Mouse (Mus musculus): Measurements from ENCODE around the gene Gm28374. TPM values are rescaled to one million over a fixed set of nuclear protein-coding genes. Genes with fewer than 3 reads are reported as not detected.

Gene Gm28374
- polyA plus RNA-seq, 1 experiment from 2014 or later = 1.0 TPM

DNA sequence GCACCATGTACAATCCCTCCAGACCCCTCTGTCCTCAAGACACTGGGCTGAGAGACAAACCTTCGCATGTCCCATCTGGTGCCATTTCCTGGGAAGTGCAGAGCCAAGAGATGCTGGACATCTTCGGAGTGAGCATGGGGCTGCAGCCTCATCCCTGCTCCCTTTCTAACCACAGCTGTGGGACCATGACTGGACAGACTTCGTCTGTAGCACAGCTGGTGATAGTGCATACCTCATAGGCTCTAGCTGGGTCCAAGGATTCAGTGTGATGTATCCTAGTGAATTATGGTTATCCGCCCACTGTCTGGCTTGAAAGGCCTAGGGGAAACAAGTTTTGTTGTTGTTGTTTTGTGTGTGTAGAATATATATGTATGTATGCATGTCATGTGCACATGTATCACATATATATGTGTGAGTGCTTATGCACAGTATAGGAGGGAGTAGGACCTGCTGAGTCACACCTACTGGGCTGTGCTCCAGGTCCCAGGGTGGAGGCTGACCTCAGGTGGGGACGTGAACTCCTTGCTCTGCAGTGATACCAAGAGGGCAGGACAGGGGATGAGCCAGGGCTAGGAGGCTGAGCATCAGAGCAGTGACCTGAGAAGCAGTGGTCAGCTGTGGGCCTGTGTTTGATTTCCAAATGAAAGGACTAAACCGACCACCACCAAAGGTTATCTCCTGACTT is 20.3 kb upstream of the Gm28374 start:
- no peaks in the 10 kb centered on the region for H3K4me1 ChIP-seq (ENCODE audit: control insufficient read depth, insufficient read depth, low read length)
- 77% methylated on average over 6 of the region's 6 CpGs for WGBS
- H3K36me3 ChIP-seq (ENCODE audit: control insufficient read depth, insufficient read depth, low read length) = no peaks in the 10 kb centered on the region; the same call in 1 of the 2 replicates
- no peaks in the 10 kb centered on the region for H3K27me3 ChIP-seq (ENCODE audit: control insufficient read depth, insufficient read depth, low read length)
- no peak overlapping the region for H3K9ac ChIP-seq (replicated peaks; ENCODE audit: low read depth, low read length)
- no peak overlapping the region for H3K4me2 ChIP-seq (replicated peaks; ENCODE audit: low read depth, low read length)
- H3K4me3 ChIP-seq (ENCODE audit: low read depth, low read length) = no peak overlapping the region
- H3K27ac ChIP-seq (ENCODE audit: low read length) = no peak overlapping the region
- no peak for ATAC-seq (ENCODE audit: insufficient number of reproducible peaks, insufficient read depth, low FRiP score, low read depth)
- H3K9me3 ChIP-seq (ENCODE audit: control insufficient read depth, low read depth, low read length) = no peaks in the 10 kb centered on the region

DNA sequence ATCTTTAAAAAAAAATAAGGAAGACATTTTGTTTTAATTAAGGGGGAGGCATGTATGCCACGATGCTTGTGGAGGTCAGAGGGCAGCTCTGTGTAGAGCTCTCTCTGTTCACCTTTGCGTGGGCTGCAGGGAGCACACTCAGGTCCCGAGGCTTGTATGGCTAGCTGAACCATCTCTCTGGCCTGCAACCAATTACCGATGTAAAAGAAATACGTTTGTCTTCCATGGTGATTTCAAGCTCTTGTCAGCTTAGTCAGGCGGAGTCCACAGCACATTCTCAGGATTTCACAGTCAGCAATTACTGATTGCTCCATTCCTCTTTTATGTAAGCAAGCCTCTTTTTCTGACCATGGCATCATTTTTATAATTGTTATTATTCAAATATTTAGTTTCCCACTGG is 19.1 kb upstream of the Gm28374 start:
- no peaks in the 10 kb centered on the region for H3K9me3 ChIP-seq (ENCODE audit: control insufficient read depth, low read depth, low read length)
- H3K9ac ChIP-seq (replicated peaks; ENCODE audit: low read depth, low read length) = no peak overlapping the region
- no peaks in the 10 kb centered on the region for H3K4me1 ChIP-seq (ENCODE audit: control insufficient read depth, insufficient read depth, low read length)
- no peak for ATAC-seq (ENCODE audit: insufficient number of reproducible peaks, insufficient read depth, low FRiP score, low read depth)
- H3K27ac ChIP-seq (ENCODE audit: low read length) = no peak overlapping the region
- no peaks in the 10 kb centered on the region for H3K27me3 ChIP-seq (ENCODE audit: control insufficient read depth, insufficient read depth, low read length)
- WGBS = 54% methylated on average over 6 of the region's 6 CpGs
- H3K4me3 ChIP-seq (ENCODE audit: low read depth, low read length) = no peak overlapping the region
- no peaks in the 10 kb centered on the region; the same call in 1 of the 2 replicates for H3K36me3 ChIP-seq (ENCODE audit: control insufficient read depth, insufficient read depth, low read length)
- H3K4me2 ChIP-seq (replicated peaks; ENCODE audit: low read depth, low read length) = no peak overlapping the region

DNA sequence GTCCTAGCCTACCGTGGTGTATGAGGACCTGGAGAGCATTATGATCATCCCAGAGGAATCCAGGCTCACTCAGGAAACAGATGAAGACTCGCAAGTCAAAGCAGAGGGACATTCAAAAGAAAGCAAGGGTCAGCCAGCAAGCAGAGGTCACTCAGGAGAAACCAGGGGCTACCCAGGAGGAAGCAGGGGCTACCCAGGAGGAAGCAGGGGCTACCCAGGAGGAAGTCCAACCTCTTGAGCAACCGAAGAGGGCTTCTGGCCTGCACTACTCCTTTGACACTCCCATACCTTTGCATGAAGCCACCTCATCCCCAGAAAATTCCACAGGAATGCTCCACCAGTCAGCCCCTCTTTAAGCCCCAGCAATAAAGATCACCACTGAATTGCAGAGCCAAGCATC is 15.8 kb upstream of the Gm28374 start:
- no peaks in the 10 kb centered on the region for H3K9me3 ChIP-seq (ENCODE audit: control insufficient read depth, low read depth, low read length)
- no peak overlapping the region for H3K4me2 ChIP-seq (replicated peaks; ENCODE audit: low read depth, low read length)
- H3K27me3 ChIP-seq (ENCODE audit: control insufficient read depth, insufficient read depth, low read length) = no peaks in the 10 kb centered on the region
- H3K27ac ChIP-seq (ENCODE audit: low read length) = no peak overlapping the region
- no peak overlapping the region for H3K9ac ChIP-seq (replicated peaks; ENCODE audit: low read depth, low read length)
- H3K4me3 ChIP-seq (ENCODE audit: low read depth, low read length) = no peak overlapping the region
- WGBS = 82% methylated on average over 3 of the region's 3 CpGs
- ATAC-seq (ENCODE audit: insufficient number of reproducible peaks, insufficient read depth, low FRiP score, low read depth) = no peak
- H3K4me1 ChIP-seq (ENCODE audit: control insufficient read depth, insufficient read depth, low read length) = no peaks in the 10 kb centered on the region
- peaks cover 4% of the 10 kb centered on the region; the same call in 1 of the 2 replicates for H3K36me3 ChIP-seq (ENCODE audit: control insufficient read depth, insufficient read depth, low read length)

DNA sequence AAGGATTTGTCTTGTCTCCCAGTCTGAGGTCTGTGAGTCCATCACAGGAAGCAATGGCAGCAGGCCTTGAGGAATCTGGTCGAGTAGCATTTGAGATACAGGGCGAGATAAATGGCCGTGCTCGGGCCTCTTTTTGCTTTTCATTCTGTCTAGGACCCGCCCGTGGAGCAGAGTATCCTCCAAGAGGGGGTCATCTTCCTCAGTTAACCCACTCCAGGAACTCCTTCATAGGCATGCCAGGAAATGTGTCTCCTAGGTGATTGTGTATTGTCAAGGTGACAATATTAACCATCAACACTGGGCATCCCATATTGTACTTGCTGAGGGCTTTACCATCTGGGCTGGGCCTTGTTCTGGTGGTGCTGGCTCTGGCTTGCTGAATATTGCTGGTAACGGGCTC is 12.1 kb upstream of the Gm28374 start, which contains the start of gene AC131692.1:
Gene AC131692.1, plus strand, starts transcription at position 301 of the 400 bp plus-strand sequence.
- H3K27me3 ChIP-seq (ENCODE audit: control insufficient read depth, insufficient read depth, low read length) = no peaks in the 10 kb centered on the region
- H3K27ac ChIP-seq (ENCODE audit: low read length) = no peak within 1 kb of the TSS
- 81% methylated on average over 7 of the region's 7 CpGs for WGBS
- H3K4me2 ChIP-seq (replicated peaks; ENCODE audit: low read depth, low read length) = no peak within 1 kb of the TSS
- no peak within 1 kb of the TSS for H3K9ac ChIP-seq (replicated peaks; ENCODE audit: low read depth, low read length)
- H3K4me3 ChIP-seq (ENCODE audit: low read depth, low read length) = no peak within 1 kb of the TSS
- H3K36me3 ChIP-seq (ENCODE audit: control insufficient read depth, insufficient read depth, low read length) = peaks cover 27% of the 10 kb centered on the region
- no peaks in the 10 kb centered on the region for H3K4me1 ChIP-seq (ENCODE audit: control insufficient read depth, insufficient read depth, low read length)
- no peaks in the 10 kb centered on the region for H3K9me3 ChIP-seq (ENCODE audit: control insufficient read depth, low read depth, low read length)
- no peak for ATAC-seq (ENCODE audit: insufficient number of reproducible peaks, insufficient read depth, low FRiP score, low read depth)

DNA sequence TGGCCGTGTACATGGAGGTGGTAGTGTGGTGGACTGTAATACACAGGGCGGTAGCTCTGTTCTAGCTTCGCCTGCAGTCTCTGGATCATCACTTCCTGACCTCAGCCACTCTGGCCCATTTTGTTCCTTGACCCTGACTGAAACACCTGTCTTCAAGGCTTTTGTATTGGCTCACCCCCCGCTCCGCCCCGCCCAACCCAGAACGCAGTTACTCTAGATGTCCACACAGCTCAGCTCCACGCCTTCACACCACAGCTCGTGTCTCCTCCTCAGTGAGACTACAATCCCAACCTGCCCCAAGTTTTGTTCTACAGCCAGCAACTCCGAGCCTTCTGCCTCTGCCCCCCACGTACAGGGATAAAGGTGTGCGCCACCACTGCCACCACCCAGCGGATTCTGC is 6.8 kb upstream of the Gm28374 start:
- no peak for ATAC-seq (ENCODE audit: insufficient number of reproducible peaks, insufficient read depth, low FRiP score, low read depth)
- Histone ChIP-seq H3K27me3 (ENCODE audit: control insufficient read depth, insufficient read depth, low read length) (no peaks in the 10 kb centered on the region), H3K4me2 (replicated peaks; ENCODE audit: low read depth, low read length) (no peak overlapping the region), H3K27ac (ENCODE audit: low read length) (no peak overlapping the region), H3K9ac (replicated peaks; ENCODE audit: low read depth, low read length) (no peak overlapping the region), H3K9me3 (ENCODE audit: control insufficient read depth, low read depth, low read length) (no peaks in the 10 kb centered on the region), H3K4me3 (ENCODE audit: low read depth, low read length) (no peak overlapping the region), H3K4me1 (ENCODE audit: control insufficient read depth, insufficient read depth, low read length) (peaks cover 7% of the 10 kb centered on the region), H3K36me3 (ENCODE audit: control insufficient read depth, insufficient read depth, low read length) (peaks cover 35% of the 10 kb centered on the region)
- 92% methylated on average over 13 of the region's 13 CpGs for WGBS

DNA sequence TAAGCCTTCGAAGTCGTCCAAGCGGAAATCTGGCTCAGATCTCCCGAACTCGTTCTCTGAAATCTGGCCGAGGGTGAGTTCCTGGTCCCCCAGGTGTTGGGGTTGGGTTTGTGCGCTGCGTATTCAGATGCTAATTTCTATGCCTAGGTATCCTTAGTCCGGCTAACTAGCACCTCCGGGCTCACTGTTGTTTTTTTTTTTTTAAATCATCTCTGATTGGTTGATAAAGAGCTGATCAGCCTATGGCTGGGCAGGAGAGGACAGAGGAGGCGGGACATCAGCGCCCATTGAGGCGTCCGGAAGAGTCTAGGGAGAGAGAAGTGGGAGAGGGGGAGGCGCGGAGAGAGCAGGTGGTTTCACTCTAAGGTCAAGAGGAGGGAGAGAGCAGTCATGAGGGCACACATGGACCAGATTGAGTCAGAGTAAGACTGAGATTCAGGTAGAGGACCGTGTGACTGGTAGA is 3.4 kb upstream of the Gm28374 start:
- H3K4me2 ChIP-seq (replicated peaks; ENCODE audit: low read depth, low read length) = peak overlapping the region; percentile 54
- peak; percentile 79; the same call in 1 of the 2 replicates for ATAC-seq (ENCODE audit: insufficient number of reproducible peaks, insufficient read depth, low FRiP score, low read depth)
- H3K9ac ChIP-seq (replicated peaks; ENCODE audit: low read depth, low read length) = no peak overlapping the region; the same call in 1 of the 2 replicates
- WGBS = under 1% methylated on average over 17 of the region's 17 CpGs
- H3K36me3 ChIP-seq (ENCODE audit: control insufficient read depth, insufficient read depth, low read length) = peaks cover 36% of the 10 kb centered on the region
- peak overlapping the region; percentile 34; the same call in 1 of the 2 replicates for H3K27ac ChIP-seq (ENCODE audit: low read length)
- peaks cover 11% of the 10 kb centered on the region for H3K4me1 ChIP-seq (ENCODE audit: control insufficient read depth, insufficient read depth, low read length)
- peak overlapping the region; percentile 60 for H3K4me3 ChIP-seq (ENCODE audit: low read depth, low read length)
- H3K27me3 ChIP-seq (ENCODE audit: control insufficient read depth, insufficient read depth, low read length) = no peaks in the 10 kb centered on the region
- H3K9me3 ChIP-seq (ENCODE audit: control insufficient read depth, low read depth, low read length) = no peaks in the 10 kb centered on the region

DNA sequence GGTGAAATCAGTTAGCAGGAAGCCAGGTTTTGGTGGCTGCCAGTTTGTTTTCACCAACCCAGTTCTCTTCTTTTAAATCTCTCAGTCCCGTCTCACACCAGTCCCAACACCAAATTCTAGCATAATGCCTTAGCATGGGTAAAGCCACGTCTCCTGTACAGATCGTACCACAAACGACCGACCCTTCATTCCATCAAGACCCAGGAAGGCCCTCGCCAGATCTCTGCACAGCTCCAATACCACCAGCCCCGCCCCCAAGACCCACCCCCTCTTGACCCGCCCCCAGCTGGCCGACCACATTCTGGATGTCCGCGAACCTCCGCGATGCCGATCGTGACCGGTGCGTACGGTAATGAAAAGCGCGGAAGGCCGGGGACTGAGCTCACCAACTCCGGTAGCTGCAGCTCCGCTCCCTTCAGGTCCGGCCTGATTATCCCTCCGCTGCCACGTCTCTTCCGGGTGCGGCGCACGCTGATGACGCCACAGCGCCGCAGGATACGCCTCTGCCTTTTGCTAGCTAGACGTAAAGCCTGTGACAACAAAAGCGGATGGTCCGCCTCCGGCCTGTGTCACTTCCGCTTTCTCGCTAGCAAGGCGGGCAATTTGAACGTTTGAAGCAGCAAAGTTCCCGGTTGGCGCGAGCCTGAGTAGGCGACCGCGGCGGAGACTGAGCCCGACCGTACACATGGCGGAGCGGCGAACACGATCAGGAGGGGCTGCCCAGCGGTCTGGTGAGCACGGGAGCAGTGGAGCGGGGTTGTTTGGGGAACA is 2.6 kb upstream of the Gm28374 start, which contains the start of the genes Zfpl1 and Cdca5:
Gene Zfpl1, minus strand, starts transcription at position 479 of the 771 bp plus-strand sequence.
Gene Cdca5, plus strand, starts transcription at position 506 of the 771 bp plus-strand sequence.
- H3K4me1 ChIP-seq (ENCODE audit: control insufficient read depth, insufficient read depth, low read length) = peaks cover 11% of the 10 kb centered on the region
- WGBS = under 1% methylated on average over 58 of the region's 58 CpGs
- H3K27me3 ChIP-seq (ENCODE audit: control insufficient read depth, insufficient read depth, low read length) = no peaks in the 10 kb centered on the region
- H3K36me3 ChIP-seq (ENCODE audit: control insufficient read depth, insufficient read depth, low read length) = peaks cover 34% of the 10 kb centered on the region
- H3K9me3 ChIP-seq (ENCODE audit: control insufficient read depth, low read depth, low read length) = no peaks in the 10 kb centered on the region
- peak within 1 kb of the TSS; percentile 44; the same call in 1 of the 2 replicates for H3K27ac ChIP-seq (ENCODE audit: low read length)
- peak within 1 kb of the TSS; percentile 64 for H3K9ac ChIP-seq (replicated peaks; ENCODE audit: low read depth, low read length)
- ATAC-seq (ENCODE audit: insufficient number of reproducible peaks, insufficient read depth, low FRiP score, low read depth) = peak; percentile 89
- peak within 1 kb of the TSS; percentile 97 for H3K4me2 ChIP-seq (replicated peaks; ENCODE audit: low read depth, low read length)
- H3K4me3 ChIP-seq (ENCODE audit: low read depth, low read length) = peak within 1 kb of the TSS; percentile 60

DNA sequence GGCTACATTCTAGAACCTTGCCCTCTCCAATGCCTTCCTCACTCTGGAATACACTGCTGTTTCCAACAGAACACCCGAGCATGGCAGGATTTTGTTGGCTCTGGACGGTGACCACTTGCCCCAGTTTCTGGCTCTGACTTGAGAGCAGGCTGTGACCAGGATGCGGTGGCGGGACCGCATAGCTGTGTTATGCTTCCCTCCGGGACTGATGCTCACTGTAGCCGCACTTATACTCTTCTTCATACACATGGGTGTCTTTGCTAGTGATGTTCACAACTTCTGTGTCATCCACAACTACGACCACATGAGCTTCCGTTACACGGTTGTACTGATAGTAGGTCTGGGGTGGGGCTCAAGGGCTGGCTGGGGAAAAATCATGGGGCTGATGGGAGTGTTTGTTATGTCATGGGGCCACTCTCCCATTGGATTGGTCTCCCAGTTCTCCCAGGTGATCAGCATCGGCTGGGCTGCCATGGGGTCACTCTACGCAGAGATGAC is 2.0 kb downstream of the Gm28374 start, which contains the start of gene Tmem262:
Gene Tmem262, plus strand, starts transcription at position 51 of the 498 bp plus-strand sequence.
- Histone ChIP-seq H3K27me3 (ENCODE audit: control insufficient read depth, insufficient read depth, low read length) (no peaks in the 10 kb centered on the region), H3K4me3 (ENCODE audit: low read depth, low read length) (no peak within 1 kb of the TSS), H3K36me3 (ENCODE audit: control insufficient read depth, insufficient read depth, low read length) (peaks cover 31% of the 10 kb centered on the region), H3K9ac (replicated peaks; ENCODE audit: low read depth, low read length) (no peak within 1 kb of the TSS), H3K9me3 (ENCODE audit: control insufficient read depth, low read depth, low read length) (no peaks in the 10 kb centered on the region), H3K27ac (ENCODE audit: low read length) (no peak within 1 kb of the TSS), H3K4me2 (replicated peaks; ENCODE audit: low read depth, low read length) (no peak within 1 kb of the TSS), H3K4me1 (ENCODE audit: control insufficient read depth, insufficient read depth, low read length) (peaks cover 14% of the 10 kb centered on the region)
- 89% methylated on average over 12 of the region's 12 CpGs for WGBS
- ATAC-seq (ENCODE audit: insufficient number of reproducible peaks, insufficient read depth, low FRiP score, low read depth) = no peak
